Mouse (Mus musculus): ENCODE measurements around the gene H2-T24.
A peak's percentile ranks its signal among the peaks of the same experiment; 100 is the strongest.

The H2-T24 gene

DNA sequence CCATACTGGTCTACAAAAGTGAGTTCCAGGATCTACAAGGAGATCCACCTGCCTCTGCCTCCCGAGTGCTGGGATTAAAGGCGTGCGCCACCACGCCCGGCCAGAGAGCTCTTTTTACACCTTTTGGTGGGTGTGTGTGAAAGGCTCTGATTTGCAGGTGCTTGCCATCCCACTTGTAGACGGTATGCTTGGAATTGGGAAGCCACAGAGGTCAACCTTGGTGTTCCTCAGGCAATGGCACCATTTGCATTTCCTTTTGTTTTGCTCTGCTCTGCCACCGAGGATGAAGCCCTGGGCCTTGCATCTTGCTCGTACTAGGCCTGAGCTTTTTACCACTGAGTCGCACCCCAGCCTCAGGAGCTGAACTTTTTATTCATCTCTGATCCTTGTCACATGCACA is 38.6 kb downstream of the H2-T24 start:
- DNase-seq (ENCODE audit: low spot score): no peak

- DNase-seq (ENCODE audit: low spot score): peak; percentile 65
Observed at GRCm38 (mm10) chr17:35980363-35980754, 40.0 kb downstream of the H2-T24 start.

DNA sequence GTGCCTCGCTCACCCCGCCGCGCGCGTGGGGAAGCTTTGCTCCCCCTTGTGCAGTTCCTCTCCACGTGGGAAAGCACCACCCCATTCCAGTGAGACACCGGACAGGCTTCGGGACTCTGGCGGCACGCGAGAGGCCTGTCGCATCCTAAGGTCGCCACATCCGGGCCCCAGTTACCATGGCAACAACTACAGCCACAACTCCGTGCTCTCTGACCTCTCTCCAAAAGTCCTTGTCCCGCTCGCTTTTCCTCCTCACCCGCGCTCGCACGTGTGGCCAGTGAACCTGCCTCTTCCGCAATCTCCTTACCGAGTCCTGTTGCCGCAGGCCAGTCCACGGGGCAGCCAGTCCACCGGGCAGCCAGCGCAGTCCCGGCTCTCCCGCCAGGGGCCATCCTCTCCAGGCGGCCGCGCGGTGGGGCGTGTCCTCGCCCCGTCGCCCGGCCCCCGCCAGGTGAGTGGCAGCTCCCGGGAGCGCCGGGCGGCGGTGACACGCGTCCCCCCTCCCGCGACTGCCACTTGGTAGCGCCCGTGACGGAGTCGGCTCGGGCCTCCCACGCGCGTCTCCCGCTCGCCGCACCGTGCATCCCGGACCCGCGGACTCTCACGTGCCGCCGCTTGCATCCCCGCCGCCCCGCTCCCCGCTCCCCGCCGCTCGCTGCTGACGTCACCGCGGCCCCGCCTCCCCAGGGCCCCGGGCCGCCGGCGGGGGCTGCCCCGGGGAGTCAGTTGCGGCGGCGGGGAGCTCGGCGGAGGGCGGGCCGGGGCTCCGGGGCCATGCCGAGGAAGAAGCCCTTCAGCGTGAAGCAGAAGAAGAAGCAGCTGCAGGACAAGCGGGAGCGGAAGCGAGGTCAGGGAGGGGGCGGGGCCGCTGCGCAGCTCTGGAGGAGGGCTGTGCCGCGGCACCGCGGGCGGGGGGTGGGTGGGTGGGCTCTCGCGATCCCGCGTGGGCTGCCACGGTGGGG is 40.7 kb downstream of the H2-T24 start, which contains the start of the genes Gnl1 and Prr3:
Gene Gnl1, plus strand, starts transcription at position 451 of the 962 bp plus-strand sequence.
Gene Prr3, minus strand, starts transcription at position 836 of the 962 bp plus-strand sequence.
- peak; percentile 90 for DNase-seq (ENCODE audit: low spot score)

DNA sequence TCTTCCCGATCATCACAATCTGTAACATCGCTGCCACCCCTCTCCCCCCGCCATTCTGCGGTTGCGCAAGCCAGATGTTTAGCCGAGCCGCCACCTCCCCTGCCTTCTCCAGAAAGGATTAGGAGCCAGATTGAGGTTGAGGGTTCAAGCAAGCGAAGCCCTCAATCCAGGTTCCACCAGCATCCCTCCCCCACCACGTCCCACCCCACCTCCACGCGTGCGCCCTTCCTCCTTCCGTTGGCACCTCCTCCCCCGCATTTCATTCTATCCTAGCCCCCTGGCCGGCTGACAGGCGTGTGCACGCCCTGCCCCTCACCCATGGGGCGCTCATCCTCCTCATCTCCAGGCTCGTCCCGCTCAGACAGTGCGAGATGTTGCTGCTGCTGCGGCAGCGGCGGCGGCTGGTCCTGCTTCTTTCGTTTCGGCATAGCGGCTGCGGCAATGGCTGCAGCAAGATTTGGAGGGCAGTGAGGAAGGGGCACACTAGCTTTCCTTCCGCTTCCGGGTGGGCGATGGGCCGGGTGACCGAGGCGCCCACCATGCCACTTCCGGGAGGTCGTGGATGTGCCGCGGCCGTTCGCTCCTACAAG is 41.5 kb downstream of the H2-T24 start:
- no peak for DNase-seq (ENCODE audit: low spot score)

GRCm38 (mm10) chr17:35972131-35972530 is 48.2 kb downstream of the H2-T24 start:
- DNase-seq (ENCODE audit: low spot score): no peak

DNA sequence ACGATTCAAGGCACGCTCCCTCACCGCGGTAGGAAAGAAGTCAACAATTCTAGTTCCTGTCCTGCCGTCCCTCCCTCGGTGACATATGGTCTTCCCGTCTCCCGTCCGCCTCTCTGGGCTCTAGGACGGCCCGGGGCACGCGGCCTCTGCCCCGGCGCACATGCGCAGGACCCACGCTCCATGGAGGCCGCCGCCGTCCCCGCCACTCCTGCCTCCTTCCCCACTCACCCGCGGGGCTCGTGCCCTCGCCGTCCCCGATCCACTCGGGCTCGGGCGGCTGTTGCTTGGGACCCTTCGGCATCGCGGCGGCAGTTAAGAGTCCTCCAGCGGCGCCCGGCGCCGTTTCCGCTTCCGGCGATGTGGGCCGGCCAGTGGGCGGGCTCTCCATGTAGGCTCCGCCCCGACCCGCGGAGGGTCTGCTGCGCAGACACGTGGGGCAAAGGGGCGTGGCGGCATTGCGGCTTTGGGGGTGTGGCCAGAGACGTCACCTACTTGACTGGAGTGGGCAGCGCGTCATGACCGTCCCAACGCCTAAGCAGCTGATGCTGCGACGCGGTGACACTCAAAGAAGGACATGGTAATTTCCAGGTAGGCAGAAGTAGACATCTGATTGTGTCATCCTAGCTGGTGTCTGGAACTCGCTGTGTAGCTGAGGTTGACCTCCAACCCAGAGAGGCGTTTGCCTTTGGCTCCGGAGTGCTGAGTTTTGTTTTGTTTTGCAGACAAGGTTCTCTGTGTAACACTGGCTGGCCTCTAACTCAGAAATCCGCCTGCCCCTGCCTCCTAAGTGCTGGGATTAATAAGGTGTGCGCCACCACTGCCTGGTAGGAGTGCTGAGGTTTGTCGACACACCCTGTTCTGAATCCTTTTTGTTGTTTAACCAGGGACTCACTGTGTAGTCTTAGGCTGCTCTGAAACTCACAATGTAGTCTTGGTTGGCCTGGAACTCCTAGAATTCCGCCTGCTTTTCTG is 50.7 kb downstream of the H2-T24 start, which contains the start of gene Abcf1:
Gene Abcf1, minus strand, starts transcription at position 344 of the 972 bp plus-strand sequence.
- peak; percentile 99 for DNase-seq (ENCODE audit: low spot score)

DNA sequence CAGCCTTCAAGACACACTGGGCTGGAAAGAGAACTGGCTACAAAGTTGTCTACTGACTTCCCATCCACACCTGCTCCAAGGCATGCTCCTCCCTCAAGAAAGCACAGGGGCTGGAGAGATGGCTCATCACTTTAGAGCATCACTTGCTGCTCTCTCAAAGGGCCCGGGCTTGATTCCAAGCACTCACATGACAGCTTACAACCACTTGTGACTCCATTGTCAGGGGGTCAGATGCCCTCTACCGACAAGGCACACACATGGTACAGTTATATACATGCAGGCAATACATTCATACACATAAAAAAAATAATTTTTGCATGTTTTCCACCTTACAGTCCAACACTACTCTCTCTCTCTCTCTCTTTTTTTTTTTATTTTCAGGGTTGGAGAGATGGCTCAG is 52.7 kb downstream of the H2-T24 start:
- DNase-seq (ENCODE audit: low spot score): no peak

GRCm38 (mm10) chr17:35963279-35963678 is 57.1 kb downstream of the H2-T24 start:
- DNase-seq (ENCODE audit: low spot score): no peak

DNA sequence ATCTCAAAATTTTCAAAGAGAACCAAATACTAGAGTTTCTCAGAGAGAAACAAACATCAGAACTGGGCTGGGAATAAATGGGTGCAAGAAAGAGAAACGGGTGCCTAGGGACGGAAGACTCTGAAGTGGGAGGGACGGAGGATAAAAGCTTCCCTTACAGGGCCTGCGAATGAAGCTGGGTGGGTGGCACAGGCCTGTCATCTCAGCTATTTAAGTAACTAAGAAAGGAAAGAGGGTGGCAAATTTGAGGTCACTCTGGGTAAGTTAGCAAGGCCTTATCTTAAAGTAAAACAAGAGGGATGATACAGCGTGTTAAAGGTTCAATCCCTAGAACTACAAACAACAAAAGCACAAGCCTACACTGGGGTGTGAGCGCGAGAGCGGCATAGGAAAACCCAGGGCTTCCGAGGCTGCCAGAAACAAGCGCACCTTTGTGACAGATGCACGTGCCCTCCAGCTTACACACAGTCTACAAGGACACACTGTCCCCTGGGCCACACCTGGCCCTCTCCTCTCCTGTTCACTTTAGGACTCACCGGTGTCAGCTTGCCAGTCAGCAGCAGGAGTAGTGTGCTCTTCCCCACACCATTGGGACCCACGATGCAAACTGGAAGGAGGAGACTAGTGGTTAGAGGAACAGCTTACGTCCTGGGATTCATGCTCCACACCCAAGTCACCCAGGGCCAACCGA is 61.7 kb downstream of the H2-T24 start:
- no peak for DNase-seq (ENCODE audit: low spot score)

All from ovary, postnatal 36 days (tissue).